Mouse (Mus musculus) neural tube, embryonic 14.5 days (tissue): Measurements from ENCODE around the gene Dtnb. TPM values are rescaled to one million over a fixed set of nuclear protein-coding genes. Genes with fewer than 3 reads are reported as not detected.

Experiments
- ATAC-seq: fragments of 200-750 bp; cut with Nextera tagmentation; 2 replicates; pipeline ENCODE4 v1.8.0; 2017; ENCODE audit warnings: low read depth, mild to moderate bottlenecking, moderate TSS enrichment, moderate library complexity
- H3K27ac ChIP-seq: fragments of 300-500 bp; sonication (generic); 2 replicates; pipeline ENCODE4 v1.5.1; 2014; ENCODE audit warnings: low read depth, mild to moderate bottlenecking, control low read depth, low read length, moderate library complexity, mixed read lengths
- H3K27me3 ChIP-seq: fragments of 300-500 bp; sonication (generic); 2 replicates; pipeline ENCODE4 v1.6.1; 2014; ENCODE audit warnings: low read length; ENCODE audit not compliant: control insufficient read depth, insufficient read depth
- H3K36me3 ChIP-seq: fragments of 300-500 bp; sonication (generic); 2 replicates; pipeline ENCODE4 v1.6.1; 2014; ENCODE audit warnings: low read length, mixed read lengths; ENCODE audit not compliant: control insufficient read depth, insufficient read depth
- H3K4me1 ChIP-seq: fragments of 300-500 bp; sonication (generic); 2 replicates; pipeline ENCODE4 v1.6.1; 2014; ENCODE audit warnings: low read length; ENCODE audit not compliant: control insufficient read depth, insufficient read depth
- H3K4me2 ChIP-seq: fragments of 300-500 bp; sonication (generic); 2 replicates; pipeline ENCODE4 v1.6.1; 2014; ENCODE audit warnings: mild to moderate bottlenecking, low read depth, low read length, control low read depth
- H3K4me3 ChIP-seq: fragments of 300-500 bp; sonication (generic); 2 replicates; pipeline ENCODE4 v1.5.1; 2014; ENCODE audit warnings: low read depth, low read length, control low read depth, mixed read lengths
- H3K9ac ChIP-seq: fragments of 300-500 bp; sonication (generic); replicated peaks from 2 replicates; pipeline ENCODE4 v1.6.1; 2014; ENCODE audit warnings: low read depth, mild to moderate bottlenecking, control low read depth, low read length, mixed read lengths
- H3K9me3 ChIP-seq: fragments of 300-500 bp; sonication (generic); 2 replicates; pipeline ENCODE4 v1.6.1; 2016; ENCODE audit warnings: low read length; ENCODE audit not compliant: control insufficient read depth
- WGBS: fragments of 180-500 bp; shearing (Covaris S2); extraction: QIAGEN DNeasy Blood & Tissue Kit; methylation state at CpG from one replicate; pipeline ENCODE4 v1.1.7; 2014; 5-methylcytosine and 5-hydroxymethylcytosine counted together
- polyA plus RNA-seq: library from polyadenylated mRNA; unstranded; fragments of >200 nt; fragmentation: Nextera tagmentation; extraction: Ambion mirVana; gene quantifications from 2 replicates; pipeline ENCODE4 v1.2.1, GENCODE M21; 2014

Gene Dtnb
- polyA plus RNA-seq, 1 experiment from 2014 or later: 72.6 TPM

GRCm38 (mm10) chr12:3660985-3661635 is 88.9 kb downstream of the Dtnb start:
- no peak for ATAC-seq
- no peak overlapping the region for H3K4me2 ChIP-seq
- H3K9ac ChIP-seq: no peak overlapping the region
- H3K36me3 ChIP-seq: no peaks in the 10 kb centered on the region; the same call in 1 of the 2 replicates
- WGBS: 80% methylated on average over 1 of the region's 1 CpGs
- no peaks in the 10 kb centered on the region for H3K4me1 ChIP-seq
- no peak overlapping the region for H3K4me3 ChIP-seq
- H3K27me3 ChIP-seq: no peaks in the 10 kb centered on the region
- no peaks in the 10 kb centered on the region for H3K9me3 ChIP-seq
- H3K27ac ChIP-seq: no peak overlapping the region

- no peaks in the 10 kb centered on the region; the same call in 1 of the 2 replicates for H3K36me3 ChIP-seq
- H3K27ac ChIP-seq: no peak overlapping the region
- H3K4me2 ChIP-seq: no peak overlapping the region
- no peaks in the 10 kb centered on the region for H3K4me1 ChIP-seq
- H3K9ac ChIP-seq: no peak overlapping the region
- H3K27me3 ChIP-seq: no peaks in the 10 kb centered on the region
- no peak overlapping the region for H3K4me3 ChIP-seq
- ATAC-seq: no peak
- no peaks in the 10 kb centered on the region for H3K9me3 ChIP-seq
Measured at GRCm38 (mm10) chr12:3662660-3663059, 90.5 kb downstream of the Dtnb start.

GRCm38 (mm10) chr12:3663386-3663785 is 91.2 kb downstream of the Dtnb start:
- WGBS: 91% methylated on average over 7 of the region's 7 CpGs
- H3K9me3 ChIP-seq: no peaks in the 10 kb centered on the region
- H3K4me1 ChIP-seq: no peaks in the 10 kb centered on the region
- ATAC-seq: no peak
- H3K27me3 ChIP-seq: no peaks in the 10 kb centered on the region
- no peak overlapping the region for H3K4me3 ChIP-seq
- no peak overlapping the region for H3K4me2 ChIP-seq
- H3K9ac ChIP-seq: no peak overlapping the region
- H3K36me3 ChIP-seq: no peaks in the 10 kb centered on the region; the same call in 1 of the 2 replicates
- no peak overlapping the region for H3K27ac ChIP-seq

- no peak for ATAC-seq
- no peak overlapping the region for H3K9ac ChIP-seq
Measured at GRCm38 (mm10) chr12:3669971-3670381, 97.8 kb downstream of the Dtnb start.

GRCm38 (mm10) chr12:3671117-3671516 is 98.9 kb downstream of the Dtnb start:
- Histone ChIP-seq H3K4me2 (no peak overlapping the region), H3K4me1 (no peaks in the 10 kb centered on the region), H3K36me3 (no peaks in the 10 kb centered on the region), H3K27me3 (no peaks in the 10 kb centered on the region), H3K4me3 (no peak overlapping the region), H3K9me3 (no peaks in the 10 kb centered on the region), H3K9ac (no peak overlapping the region), H3K27ac (no peak overlapping the region)
- ATAC-seq: no peak
- WGBS: 77% methylated on average over 4 of the region's 4 CpGs

More at GRCm38 (mm10) chr12:3669971-3670381, 97.8 kb downstream of the Dtnb start:
- Histone ChIP-seq H3K4me1 (no peaks in the 10 kb centered on the region), H3K9me3 (no peaks in the 10 kb centered on the region), H3K27me3 (no peaks in the 10 kb centered on the region), H3K4me2 (no peak overlapping the region), H3K36me3 (no peaks in the 10 kb centered on the region), H3K27ac (no peak overlapping the region), H3K4me3 (no peak overlapping the region)
- WGBS: 40% methylated on average over 5 of the region's 5 CpGs

- no peak overlapping the region for H3K27ac ChIP-seq
- WGBS: 91% methylated on average over 9 of the region's 9 CpGs
- no peaks in the 10 kb centered on the region for H3K27me3 ChIP-seq
- no peak overlapping the region for H3K9ac ChIP-seq
- no peaks in the 10 kb centered on the region for H3K4me1 ChIP-seq
- no peaks in the 10 kb centered on the region for H3K9me3 ChIP-seq
- ATAC-seq: no peak
- H3K4me3 ChIP-seq: no peak overlapping the region
- no peaks in the 10 kb centered on the region for H3K36me3 ChIP-seq
- H3K4me2 ChIP-seq: no peak overlapping the region
Measured at GRCm38 (mm10) chr12:3672786-3673185, 100.6 kb downstream of the Dtnb start.

GRCm38 (mm10) chr12:3673886-3674285 is 101.7 kb downstream of the Dtnb start:
- Histone ChIP-seq H3K36me3 (no peaks in the 10 kb centered on the region), H3K9ac (no peak overlapping the region), H3K27me3 (no peaks in the 10 kb centered on the region), H3K4me1 (no peaks in the 10 kb centered on the region), H3K9me3 (no peaks in the 10 kb centered on the region), H3K27ac (no peak overlapping the region), H3K4me2 (no peak overlapping the region), H3K4me3 (no peak overlapping the region)
- no peak for ATAC-seq
- 78% methylated on average over 8 of the region's 8 CpGs for WGBS

GRCm38 (mm10) chr12:3674913-3675312 is 102.7 kb downstream of the Dtnb start:
- Histone ChIP-seq H3K4me3 (no peak overlapping the region), H3K36me3 (no peaks in the 10 kb centered on the region), H3K4me1 (no peaks in the 10 kb centered on the region), H3K9ac (no peak overlapping the region), H3K4me2 (no peak overlapping the region), H3K9me3 (no peaks in the 10 kb centered on the region), H3K27ac (no peak overlapping the region), H3K27me3 (no peaks in the 10 kb centered on the region)
- no peak for ATAC-seq
- WGBS: 96% methylated on average over 9 of the region's 9 CpGs

GRCm38 (mm10) chr12:3680721-3681120 is 108.5 kb downstream of the Dtnb start:
- ATAC-seq: no peak
- no peaks in the 10 kb centered on the region for H3K9me3 ChIP-seq
- no peaks in the 10 kb centered on the region for H3K36me3 ChIP-seq
- H3K4me2 ChIP-seq: no peak overlapping the region
- WGBS: 92% methylated on average over 5 of the region's 5 CpGs
- no peak overlapping the region for H3K9ac ChIP-seq
- H3K4me1 ChIP-seq: no peaks in the 10 kb centered on the region
- H3K27ac ChIP-seq: no peak overlapping the region
- no peak overlapping the region for H3K4me3 ChIP-seq
- H3K27me3 ChIP-seq: no peaks in the 10 kb centered on the region
